Mouse (Mus musculus) testis, adult 2 months (tissue): ENCODE results near the gene Adamts20.

Source experiments
- CTCF ChIP-seq: fragments of 200-500 bp; IDR thresholded peaks from 2 replicates; pipeline ENCODE4 v1.5.1; 2012; ENCODE audit warnings: low read depth, mild to moderate bottlenecking, inconsistent platforms, low read length, moderate library complexity; ENCODE audit not compliant: control insufficient read depth, insufficient read depth, insufficient replicate concordance
- POLR2A ChIP-seq: fragments of 200-500 bp; IDR thresholded peaks from 2 replicates; pipeline ENCODE4 v1.6.1; 2012; ENCODE audit warnings: low read depth, mild to moderate bottlenecking, inconsistent platforms, low read length, moderate library complexity; ENCODE audit not compliant: control insufficient read depth

- TF ChIP-seq CTCF = no peak
- TF ChIP-seq POLR2A = no peak
Observed at GRCm38 (mm10) chr15:94403461-94404070, 61.7 kb downstream of the Adamts20 start.
